Mouse (Mus musculus) effector memory CD4-positive, alpha-beta T cell, adult 5 months (primary cell): ENCODE results near the gene Naa50. TPM values are rescaled to one million over a fixed set of nuclear protein-coding genes. Genes with fewer than 3 reads are reported as not detected.

ENCODE experiments used
- polyA plus RNA-seq: library from polyadenylated mRNA; unstranded; fragments of 100-300 nt; shearing (Covaris generic); gene quantifications from one replicate; pipeline ENCODE4 v1.2.1, GENCODE M21; 2017

The Naa50 gene
- 76.8 TPM for polyA plus RNA-seq

GRCm38 (mm10) chr16:44139536-44140185 is at the start of gene Naa50, which contains the start of gene Atp6v1a:
Naa50 (plus strand) TSS chr16:44139830.
Atp6v1a (minus strand) TSS chr16:44139705.

GRCm38 (mm10) chr16:44173155-44173941 is 33.7 kb downstream of the Naa50 start, which contains the start of gene Usf3:
Usf3 (plus strand) TSS chr16:44173246.

Other genes starting within 250 kb of the Naa50 start
- 28.9 TPM for gene Qtrt2, start 213.0 kb upstream of the Naa50 start, polyA plus RNA-seq
- gene Zdhhc23, start 160.0 kb upstream of the Naa50 start, polyA plus RNA-seq: 12.6 TPM
- 4.0 TPM for gene Gramd1c, start 76.5 kb upstream of the Naa50 start, polyA plus RNA-seq
- gene Atp6v1a, start 125 bp upstream of the Naa50 start, polyA plus RNA-seq: 21.7 TPM
- 7.2 TPM for gene Usf3, start 33.4 kb downstream of the Naa50 start, polyA plus RNA-seq
- 335 TPM for gene Sidt1, start 193.4 kb downstream of the Naa50 start, polyA plus RNA-seq
- 53.2 TPM for gene Spice1, start 207.3 kb downstream of the Naa50 start, polyA plus RNA-seq